Mouse (Mus musculus): Measurements from ENCODE around the gene Rnf215.
"Not testable (repeated sequence)": the region's sequence is repeated elsewhere in the genome, so short reads cannot be mapped to it uniquely, and the experiment has no call there.

The Rnf215 gene

DNA sequence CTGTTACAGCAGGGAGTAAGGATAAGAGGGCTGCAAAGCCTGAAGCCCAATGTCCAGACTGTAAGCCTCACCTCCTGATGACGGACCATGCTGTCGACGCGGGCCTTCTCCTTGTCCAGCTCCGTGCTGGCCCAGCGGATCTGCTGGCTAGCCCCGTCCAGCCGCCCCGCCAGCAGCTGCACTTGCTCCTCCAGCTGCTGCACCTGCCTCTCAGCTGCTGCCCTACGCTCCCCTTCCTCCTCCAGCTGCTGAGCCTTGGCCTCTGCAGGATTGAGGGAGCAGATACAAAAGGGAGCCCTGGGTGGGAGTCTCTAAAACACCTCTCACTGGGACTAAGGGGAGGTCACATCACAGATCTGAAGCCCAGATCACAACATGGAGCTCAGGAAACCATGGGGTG, 12.1 kb downstream of the Rnf215 start:
- DNase-seq (ENCODE audit: low spot score in 2 of 2) = no peak

DNA sequence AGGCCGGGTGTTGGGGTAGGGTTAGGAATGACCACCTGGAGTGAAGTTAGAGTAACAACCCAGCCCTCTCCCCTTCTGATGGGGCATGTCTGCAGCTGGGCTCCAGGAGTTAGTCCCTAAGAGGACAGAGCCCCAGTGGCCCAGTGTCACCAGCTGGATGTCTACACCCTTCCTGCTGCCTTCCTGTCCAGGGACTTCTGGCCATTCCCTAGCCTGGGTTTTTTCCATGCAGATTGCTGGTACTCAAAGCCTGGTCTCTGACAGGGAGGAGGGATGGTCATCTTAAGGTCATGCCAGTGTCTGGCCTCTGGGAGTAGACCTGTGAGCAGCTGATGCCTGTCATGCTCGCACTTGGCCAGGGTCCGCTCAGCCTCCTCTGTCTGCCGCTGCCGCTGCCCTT, 13.1 kb downstream of the Rnf215 start:
- no peak for DNase-seq (ENCODE audit: low spot score in 2 of 2)

GRCm38 (mm10) chr11:4148536-4149156, 13.6 kb downstream of the Rnf215 start:
- no peak for DNase-seq (ENCODE audit: low spot score in 2 of 2)

- DNase-seq (ENCODE audit: low spot score in 2 of 2) = no peak
Observed at GRCm38 (mm10) chr11:4149886-4150285, 14.9 kb downstream of the Rnf215 start.

DNA sequence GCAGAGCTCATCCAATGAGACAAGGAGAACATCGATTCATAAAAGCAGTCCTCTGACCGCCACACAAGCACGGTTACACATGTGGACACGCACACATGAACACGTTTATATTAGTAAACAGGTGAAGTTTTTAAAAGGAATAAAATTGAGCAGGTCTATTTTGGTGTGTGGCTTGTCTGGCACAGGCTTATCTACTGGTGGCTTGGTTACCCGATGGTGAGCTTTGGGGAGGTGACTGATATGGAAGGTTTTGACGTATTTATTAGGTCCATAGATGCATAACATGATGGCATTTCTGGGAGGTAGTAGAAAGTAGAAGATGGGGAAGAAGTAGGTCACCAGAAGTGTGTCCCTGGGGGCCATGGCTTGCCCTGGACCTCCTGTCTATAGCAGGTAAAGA, 18.7 kb downstream of the Rnf215 start:
- DNase-seq (ENCODE audit: low spot score in 2 of 2) = no peak

DNA sequence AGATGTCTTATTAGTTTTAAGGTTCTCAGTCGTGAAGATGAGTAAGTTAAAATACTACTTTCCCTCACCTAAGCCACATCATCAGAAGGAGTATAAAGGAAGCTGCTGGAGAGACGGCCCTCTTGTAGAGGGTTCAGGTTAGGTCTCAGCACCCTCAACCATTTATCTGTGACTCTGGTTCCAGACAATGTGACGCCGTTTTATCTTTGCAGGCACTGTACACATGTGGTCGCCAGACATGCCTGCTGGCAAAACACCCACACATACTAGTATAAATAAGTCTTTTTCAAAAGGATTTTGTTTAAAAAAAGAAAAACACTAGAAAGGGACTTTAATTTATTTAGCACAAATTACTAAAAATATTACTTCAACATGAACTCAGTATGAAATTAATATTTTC, 20.6 kb downstream of the Rnf215 start:
- no peak for DNase-seq (ENCODE audit: low spot score in 2 of 2)

- DNase-seq (ENCODE audit: low spot score in 2 of 2) = no peak
Observed at GRCm38 (mm10) chr11:4158676-4159075, 23.7 kb downstream of the Rnf215 start.

GRCm38 (mm10) chr11:4159808-4160708, 25.1 kb downstream of the Rnf215 start, which contains the start of the genes Ccdc157 and Sf3a1:
TSS of gene Ccdc157 (minus strand) at chr11:4160293.
TSS of gene Sf3a1 (plus strand) at chr11:4160350.
- peak; percentile 79 to 89 for DNase-seq (ENCODE audit: low spot score in 2 of 2)

DNA sequence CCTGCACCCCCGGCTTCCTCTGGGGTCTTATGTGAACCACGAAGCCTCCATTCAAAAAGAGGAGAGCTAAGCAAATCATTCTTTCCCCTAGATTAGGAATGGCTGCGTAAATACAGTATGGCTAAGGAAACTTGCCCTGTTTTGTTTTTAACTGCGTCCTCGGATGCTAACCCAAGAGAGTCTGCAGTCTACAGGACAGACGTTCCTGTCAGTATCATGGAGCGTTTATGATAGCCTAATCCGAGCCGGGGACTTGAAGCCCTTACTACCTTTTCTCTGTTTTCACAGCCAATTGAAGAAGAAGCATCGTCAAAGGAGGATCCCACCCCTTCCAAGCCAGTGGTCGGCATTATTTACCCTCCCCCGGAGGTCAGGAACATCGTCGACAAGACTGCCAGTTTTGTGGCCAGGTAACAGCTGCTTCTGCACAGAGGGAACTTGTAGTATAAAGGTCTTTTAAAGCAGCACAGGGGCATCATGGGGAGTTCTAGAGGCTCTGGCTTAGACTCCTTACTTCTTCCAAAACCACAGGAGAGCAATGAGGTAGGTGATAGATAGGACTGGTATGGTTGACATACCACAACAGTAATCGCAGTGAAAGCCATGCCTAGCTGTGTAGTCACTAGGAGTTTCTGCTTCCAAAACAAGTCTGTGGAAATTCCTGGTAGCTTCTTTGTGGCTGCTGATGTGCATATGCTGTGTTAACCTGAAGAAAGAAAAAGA, 25.9 kb downstream of the Rnf215 start:
- no peak for DNase-seq (ENCODE audit: low spot score in 2 of 2)

GRCm38 (mm10) chr11:4164701-4165100, 29.7 kb downstream of the Rnf215 start:
- DNase-seq (ENCODE audit: low spot score in 2 of 2) = no peak

DNA sequence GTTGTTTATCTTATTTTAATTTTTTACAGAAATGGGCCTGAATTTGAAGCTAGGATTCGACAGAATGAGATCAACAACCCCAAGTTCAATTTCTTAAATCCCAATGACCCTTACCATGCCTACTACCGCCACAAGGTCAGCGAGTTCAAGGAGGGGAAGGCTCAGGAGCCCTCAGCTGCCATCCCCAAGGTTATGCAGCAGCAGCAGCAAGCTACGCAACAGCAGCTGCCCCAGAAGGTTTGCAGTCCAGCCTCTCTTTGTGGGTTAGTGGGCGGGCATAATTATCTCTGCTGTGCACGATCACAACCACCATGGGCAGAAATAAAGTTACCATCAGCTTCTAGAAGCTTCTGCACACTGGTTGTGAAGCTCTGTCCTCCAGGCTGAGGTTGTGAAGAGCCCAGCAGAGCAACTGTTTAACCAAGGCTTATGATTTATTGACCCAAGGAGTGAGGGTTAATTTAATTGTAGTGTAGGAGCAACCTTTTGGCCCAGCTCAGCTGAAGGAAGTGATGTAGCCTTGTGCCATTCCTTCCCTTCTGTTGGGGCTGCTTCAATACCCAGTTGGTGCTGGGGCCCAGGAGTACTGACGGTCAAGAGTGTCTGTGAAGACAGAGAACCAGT, 31.6 kb downstream of the Rnf215 start:
- no peak for DNase-seq (ENCODE audit: low spot score in 2 of 2)

DNA sequence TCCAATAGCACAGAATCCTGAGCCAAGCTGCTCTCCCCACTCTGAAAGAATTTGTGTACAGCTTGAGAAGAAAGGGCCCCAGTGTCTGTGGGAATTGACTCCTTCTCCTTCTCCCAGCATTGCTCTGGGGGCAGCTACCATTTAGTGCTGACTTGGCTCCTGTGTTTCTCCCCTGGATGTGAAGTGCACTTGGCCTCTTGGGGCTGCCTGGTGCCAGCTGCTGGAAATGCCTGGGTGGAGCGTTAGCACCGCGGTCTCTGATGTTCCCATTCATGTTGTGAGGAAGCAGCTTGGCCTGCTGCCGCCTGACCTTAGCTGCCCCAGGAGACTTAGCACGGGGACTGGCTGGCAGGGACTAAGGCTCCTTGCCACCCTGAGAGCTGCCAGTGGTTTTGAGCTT, 39.6 kb downstream of the Rnf215 start:
- no peak for DNase-seq (ENCODE audit: low spot score in 2 of 2)

DNA sequence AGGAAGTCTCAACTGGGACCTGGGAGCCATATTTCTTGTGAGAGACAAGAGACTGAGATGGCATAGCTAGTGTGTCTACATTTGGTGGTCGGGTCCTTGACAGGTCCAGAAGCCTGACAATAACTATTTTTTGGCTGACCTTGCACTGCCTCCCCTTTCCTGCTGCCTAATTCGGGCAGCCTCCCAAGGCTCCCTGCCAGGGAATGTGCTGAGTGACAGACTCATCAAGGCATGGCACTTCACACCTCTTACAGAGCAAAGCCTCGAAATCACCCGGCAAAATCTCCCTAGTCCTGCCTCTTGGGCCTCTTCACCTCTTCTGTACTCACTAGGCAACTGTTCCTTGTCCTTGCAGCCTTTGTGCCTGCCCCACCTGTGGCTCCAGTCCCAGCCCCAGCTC, 42.7 kb downstream of the Rnf215 start:
- no peak for DNase-seq (ENCODE audit: low spot score in 2 of 2)

DNA sequence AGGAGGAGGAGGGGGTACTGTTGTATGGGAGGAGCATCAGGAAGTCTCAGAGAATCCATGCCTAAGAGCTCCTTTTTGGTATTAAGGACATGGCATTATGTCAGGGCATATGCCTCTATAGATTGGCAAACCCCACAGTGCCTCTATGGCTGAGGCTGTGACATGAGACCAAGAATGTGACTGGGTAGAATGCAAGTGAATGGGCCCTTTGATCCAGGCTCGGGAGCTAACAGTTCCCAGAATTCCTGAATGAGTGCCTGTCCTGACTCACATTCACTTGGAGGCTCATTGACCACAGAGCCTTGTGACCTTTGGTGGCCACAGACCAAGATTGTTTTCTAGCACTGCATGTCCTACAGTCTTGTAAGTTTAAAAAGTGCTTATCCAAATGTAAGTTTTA, 47.1 kb downstream of the Rnf215 start:
- no peak for DNase-seq (ENCODE audit: low spot score in 2 of 2)

- DNase-seq (ENCODE audit: low spot score in 2 of 2) = no peak
Observed at GRCm38 (mm10) chr11:4183511-4183910, 48.5 kb downstream of the Rnf215 start.

DNA sequence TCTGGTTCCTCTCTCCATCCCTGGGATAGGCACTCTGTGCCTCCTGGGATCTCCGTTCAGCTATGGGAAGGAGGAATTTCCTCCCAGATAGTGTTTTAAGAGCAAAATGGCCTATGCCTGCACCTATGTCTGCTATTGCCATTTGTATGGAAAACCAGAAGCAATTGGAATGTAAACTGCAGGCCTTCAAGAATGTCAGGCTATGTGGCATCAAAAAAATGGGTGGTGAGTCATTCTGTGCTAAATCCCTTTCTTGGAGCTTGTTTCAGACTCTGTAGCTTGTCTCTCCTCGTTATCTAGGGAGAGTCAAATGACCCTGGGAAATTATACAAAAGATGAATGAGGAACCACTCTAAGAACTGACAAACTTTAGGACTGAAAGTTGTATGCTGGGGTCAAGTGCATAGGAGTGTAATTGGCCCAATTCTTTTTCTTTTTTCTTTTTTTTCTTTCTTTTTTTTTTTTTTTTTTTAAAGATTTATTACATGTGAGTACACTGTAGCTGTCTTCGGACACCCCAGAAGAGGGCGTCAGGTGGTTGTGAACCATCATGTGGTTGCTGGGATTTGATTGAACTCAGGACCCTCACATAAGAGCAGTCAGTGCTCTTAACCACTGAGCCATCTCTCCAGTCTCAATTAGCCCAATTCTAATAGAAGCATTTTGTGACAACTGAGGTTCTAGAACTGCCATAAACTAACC, 49.4 kb downstream of the Rnf215 start:
- DNase-seq (ENCODE audit: low spot score in 2 of 2) = no peak

GRCm38 (mm10) chr11:4185480-4185879, 50.5 kb downstream of the Rnf215 start:
- not testable (repeated sequence) for DNase-seq (ENCODE audit: low spot score in 2 of 2)

- peak; percentile 93 to 95 for DNase-seq (ENCODE audit: low spot score in 2 of 2)
Observed at GRCm38 (mm10) chr11:4186486-4187317, 51.7 kb downstream of the Rnf215 start, which contains the start of gene Tbc1d10a. TSS of gene Tbc1d10a (plus strand) at chr11:4186789.

GRCm38 (mm10) chr11:4187318-4187700, 52.3 kb downstream of the Rnf215 start:
- no peak for DNase-seq (ENCODE audit: low spot score in 2 of 2)

DNA sequence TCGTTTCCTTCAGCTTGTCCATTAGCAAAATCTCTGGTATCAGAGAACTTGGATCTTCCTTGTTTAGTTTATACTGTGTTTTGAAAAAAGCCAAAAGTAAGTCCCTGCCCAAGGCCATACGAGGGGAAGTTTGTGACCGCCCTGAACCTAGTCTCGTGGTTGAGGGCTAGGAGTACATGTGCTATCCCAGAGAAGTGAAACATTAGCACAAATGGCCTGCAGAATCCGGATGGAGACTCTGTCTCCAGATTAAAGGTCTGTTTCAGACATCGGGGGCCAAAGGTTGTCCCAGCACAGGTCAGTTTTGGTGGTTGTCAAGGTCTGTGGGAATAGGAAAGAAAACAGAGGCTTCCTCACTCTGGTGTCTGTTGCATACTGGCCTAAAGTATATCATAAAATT, 54.2 kb downstream of the Rnf215 start:
- no peak for DNase-seq (ENCODE audit: low spot score in 2 of 2)
